ENCODE assay signal across 7 mouse cellular contexts in genomic region chr1:175692997-175693361, GRCm38 (mm10). TPM values are rescaled to one million over a fixed set of nuclear protein-coding genes. Genes with fewer than 3 reads are reported as not detected.
A peak's percentile ranks its signal among the peaks of the same experiment; 100 is the strongest.
DNase-seq lines count a peak whose midpoint lies in the region; ATAC-seq and TF ChIP-seq lines count a peak whose summit lies in the region.

No protein-coding gene starts in this region.

- peaks cover 6% of the 10 kb centered on the region; the same call in 1 of the 2 replicates for H3K4me1 ChIP-seq in lung, postnatal 0 days (ENCODE audit: insufficient read depth, low read depth, low read length)
- H3K4me1 ChIP-seq in forebrain, embryonic 11.5 days (replicated peaks; ENCODE audit: control insufficient read depth, insufficient read depth, low read length), result peaks cover 6% of the 10 kb centered on the region; the same call in 1 of the 2 replicates
- H3K4me1 ChIP-seq in liver, embryonic 11.5 days (replicated peaks; ENCODE audit: control insufficient read depth, insufficient read depth, low read length), result peaks cover 2% of the 10 kb centered on the region; the same call in 1 of the 2 replicates
- H3K4me1 ChIP-seq in stomach, embryonic 15.5 days, result 0 out of 2 replicates have a peak, but pooled peaks cover 10% of the 10 kb centered on the region

- no peaks in the 10 kb centered on the region for H3K9me3 ChIP-seq in lung, postnatal 0 days (ENCODE audit: low read length)
- H3K9me3 ChIP-seq in forebrain, embryonic 11.5 days (ENCODE audit: control insufficient read depth, low read length), result no peaks in the 10 kb centered on the region
- no peaks in the 10 kb centered on the region for H3K9me3 ChIP-seq in liver, embryonic 11.5 days (ENCODE audit: control insufficient read depth, low read length)
- H3K9me3 ChIP-seq in stomach, embryonic 15.5 days, result no peaks in the 10 kb centered on the region

- peak overlapping the region; percentile 69 for H3K4me3 ChIP-seq in lung, postnatal 0 days (ENCODE audit: low read depth, low read length)
- peak overlapping the region; percentile 74 for H3K4me3 ChIP-seq in forebrain, embryonic 11.5 days (ENCODE audit: low read depth, low read length)
- peak overlapping the region; percentile 73 for H3K4me3 ChIP-seq in liver, embryonic 11.5 days (ENCODE audit: low read depth, low read length)
- H3K4me3 ChIP-seq in stomach, embryonic 15.5 days (replicated peaks), result peak overlapping the region; percentile 69

- no peak for DNase-seq in lung, postnatal 0 days (ENCODE audit: low spot score)
- no peak for DNase-seq in lung, postnatal 36 days
- DNase-seq in forebrain, embryonic 11.5 days (ENCODE audit: low spot score), result no peak
- DNase-seq in liver, embryonic 11.5 days (ENCODE audit: low spot score), result no peak
- no peak for DNase-seq in thymus, adult 18-20 months
- no peak for DNase-seq in thymus, postnatal 36 days

- H3K9ac ChIP-seq in lung, postnatal 0 days (replicated peaks; ENCODE audit: low read depth), result no peak overlapping the region
- peak overlapping the region; percentile 41; the same call in 1 of the 2 replicates for H3K9ac ChIP-seq in forebrain, embryonic 11.5 days (ENCODE audit: low read length)
- H3K9ac ChIP-seq in liver, embryonic 11.5 days (ENCODE audit: low read depth, low read length), result peak overlapping the region; percentile 62
- no peak overlapping the region for H3K9ac ChIP-seq in stomach, embryonic 15.5 days

- no peaks in the 10 kb centered on the region for H3K36me3 ChIP-seq in lung, postnatal 0 days (ENCODE audit: insufficient read depth, low read length)
- no peaks in the 10 kb centered on the region for H3K36me3 ChIP-seq in forebrain, embryonic 11.5 days (ENCODE audit: control insufficient read depth, insufficient read depth, low read length)
- no peaks in the 10 kb centered on the region for H3K36me3 ChIP-seq in liver, embryonic 11.5 days (ENCODE audit: control insufficient read depth, insufficient read depth, low read length)
- no peaks in the 10 kb centered on the region for H3K36me3 ChIP-seq in stomach, embryonic 15.5 days

- no peaks in the 10 kb centered on the region for H3K27me3 ChIP-seq in lung, postnatal 0 days (replicated peaks; ENCODE audit: insufficient read depth, low read length)
- no peaks in the 10 kb centered on the region for H3K27me3 ChIP-seq in forebrain, embryonic 11.5 days (ENCODE audit: control insufficient read depth, insufficient read depth, low read length)
- H3K27me3 ChIP-seq in liver, embryonic 11.5 days (replicated peaks; ENCODE audit: control insufficient read depth, insufficient read depth, low read length), result no peaks in the 10 kb centered on the region
- H3K27me3 ChIP-seq in stomach, embryonic 15.5 days (replicated peaks), result no peaks in the 10 kb centered on the region

- no peak for TF ChIP-seq EP300 in lung, postnatal 0 days (IDR thresholded peaks at IDR 0.05)

- WGBS in lung, postnatal 0 days, result 0% methylated on average over 13 of the region's 17 CpGs
- under 1% methylated on average over 17 of the region's 17 CpGs for WGBS in forebrain, embryonic 11.5 days
- 2% methylated on average over 17 of the region's 17 CpGs for WGBS in liver, embryonic 11.5 days
- under 1% methylated on average over 16 of the region's 17 CpGs for WGBS in stomach, embryonic 15.5 days

- ATAC-seq in lung, postnatal 0 days, result peak; percentile 23; the same call in 1 of the 2 replicates
- ATAC-seq in forebrain, embryonic 11.5 days (replicated peaks; ENCODE audit: low FRiP score), result no peak
- ATAC-seq in liver, embryonic 11.5 days (replicated peaks; ENCODE audit: low FRiP score), result no peak; the same call in none of the 2 replicates
- no peak; the same call in 1 of the 2 replicates for ATAC-seq in stomach, embryonic 15.5 days (ENCODE audit: insufficient read depth, low FRiP score, low read depth)

- peak overlapping the region; percentile 95 for H3K4me2 ChIP-seq in lung, postnatal 0 days (replicated peaks; ENCODE audit: low read depth, low read length)
- peak overlapping the region; percentile 47 for H3K4me2 ChIP-seq in forebrain, embryonic 11.5 days (ENCODE audit: low read depth, low read length, severe bottlenecking)
- peak overlapping the region; percentile 68 for H3K4me2 ChIP-seq in liver, embryonic 11.5 days
- peak overlapping the region; percentile 94 for H3K4me2 ChIP-seq in stomach, embryonic 15.5 days

- TF ChIP-seq CTCF in lung, postnatal 0 days (IDR thresholded peaks at IDR 0.05), result no peak

- H3K27ac ChIP-seq in lung, postnatal 0 days (ENCODE audit: low read length), result no peak overlapping the region; the same call in 1 of the 2 replicates
- H3K27ac ChIP-seq in forebrain, embryonic 11.5 days (ENCODE audit: low read depth, low read length), result no peak overlapping the region
- no peak overlapping the region for H3K27ac ChIP-seq in liver, embryonic 11.5 days (ENCODE audit: low read depth, low read length)
- peak overlapping the region; percentile 46 for H3K27ac ChIP-seq in stomach, embryonic 15.5 days

RNA-seq across cellular contexts. Expression of gene Chml, which starts 0.3 kb away (rescaled TPM):
- 1.2 and 1.7 TPM in 2 replicates for polyA plus RNA-seq in lung, postnatal 0 days (2015; fragmentation: Nextera tagmentation; extraction: Ambion mirVana)
- 6.4 and 7.7 TPM in 2 replicates for polyA plus RNA-seq in forebrain, embryonic 11.5 days (2014; fragmentation: Nextera tagmentation; extraction: Ambion mirVana)
- polyA plus RNA-seq in liver, embryonic 11.5 days (2014; fragmentation: Nextera tagmentation; extraction: Ambion mirVana), result 3.2 and 3.6 TPM in 2 replicates
- polyA plus RNA-seq in stomach, embryonic 15.5 days (2015; fragmentation: Nextera tagmentation; extraction: Ambion mirVana), result 3.2 and 3.3 TPM in 2 replicates

RNA-seq across cellular contexts. Expression of gene Opn3, which starts 0.4 kb away (rescaled TPM):
- 2.2 and 3.5 TPM in 2 replicates for polyA plus RNA-seq in lung, postnatal 0 days (2015; fragmentation: Nextera tagmentation; extraction: Ambion mirVana)
- 11.5 and 12.6 TPM in 2 replicates for polyA plus RNA-seq in forebrain, embryonic 11.5 days (2014; fragmentation: Nextera tagmentation; extraction: Ambion mirVana)
- 4.0 and 4.3 TPM in 2 replicates for polyA plus RNA-seq in liver, embryonic 11.5 days (2014; fragmentation: Nextera tagmentation; extraction: Ambion mirVana)
- 8.3 and 8.5 TPM in 2 replicates for polyA plus RNA-seq in stomach, embryonic 15.5 days (2015; fragmentation: Nextera tagmentation; extraction: Ambion mirVana)

RNA-seq across cellular contexts. Expression of gene Wdr64, which starts 5.4 kb away (rescaled TPM):
- not detected in 2 replicates for polyA plus RNA-seq in lung, postnatal 0 days (2015; fragmentation: Nextera tagmentation; extraction: Ambion mirVana)
- not detected in 2 replicates for polyA plus RNA-seq in forebrain, embryonic 11.5 days (2014; fragmentation: Nextera tagmentation; extraction: Ambion mirVana)
- not detected in 2 replicates for polyA plus RNA-seq in liver, embryonic 11.5 days (2014; fragmentation: Nextera tagmentation; extraction: Ambion mirVana)
- not detected in 2 replicates for polyA plus RNA-seq in stomach, embryonic 15.5 days (2015; fragmentation: Nextera tagmentation; extraction: Ambion mirVana)

Comparison
In these comparisons a context has a peak if more than half of its experiments do, and no peak if none do; other contexts are left out.
1. H3K9ac ChIP-seq: peak in forebrain, embryonic 11.5 days (single experiment) and liver, embryonic 11.5 days (single experiment); none in lung, postnatal 0 days (single experiment) and stomach, embryonic 15.5 days (single experiment).
2. Peak in every context shown above with its lines, with median percentiles within 50 percentile points of each other: H3K4me2 ChIP-seq and H3K4me3 ChIP-seq.